Mouse (Mus musculus) activated CD4-positive, CD25-positive, alpha-beta regulatory T cell, adult 4 months (primary cell): ENCODE data around the gene 1700010I14Rik. TPM values are rescaled to one million over a fixed set of nuclear protein-coding genes. Genes with fewer than 3 reads are reported as not detected.

Experiments used
- ATAC-seq: one replicate; pipeline ENCODE4 v1.8.0; 2017
- polyA plus RNA-seq, 2 experiments: library from polyadenylated mRNA; unstranded; fragments of 100-300 nt; shearing (Covaris generic); gene quantifications; one replicate each; pipeline ENCODE4 v1.2.1; 2017

The 1700010I14Rik gene
- polyA plus RNA-seq, 2 experiments from 2014 or later = 5.5 to 6.5 TPM

- ATAC-seq = no peak
These were observed 42.0 kb downstream of the 1700010I14Rik start for GRCm38 (mm10) chr17:9030181-9030580.

DNA sequence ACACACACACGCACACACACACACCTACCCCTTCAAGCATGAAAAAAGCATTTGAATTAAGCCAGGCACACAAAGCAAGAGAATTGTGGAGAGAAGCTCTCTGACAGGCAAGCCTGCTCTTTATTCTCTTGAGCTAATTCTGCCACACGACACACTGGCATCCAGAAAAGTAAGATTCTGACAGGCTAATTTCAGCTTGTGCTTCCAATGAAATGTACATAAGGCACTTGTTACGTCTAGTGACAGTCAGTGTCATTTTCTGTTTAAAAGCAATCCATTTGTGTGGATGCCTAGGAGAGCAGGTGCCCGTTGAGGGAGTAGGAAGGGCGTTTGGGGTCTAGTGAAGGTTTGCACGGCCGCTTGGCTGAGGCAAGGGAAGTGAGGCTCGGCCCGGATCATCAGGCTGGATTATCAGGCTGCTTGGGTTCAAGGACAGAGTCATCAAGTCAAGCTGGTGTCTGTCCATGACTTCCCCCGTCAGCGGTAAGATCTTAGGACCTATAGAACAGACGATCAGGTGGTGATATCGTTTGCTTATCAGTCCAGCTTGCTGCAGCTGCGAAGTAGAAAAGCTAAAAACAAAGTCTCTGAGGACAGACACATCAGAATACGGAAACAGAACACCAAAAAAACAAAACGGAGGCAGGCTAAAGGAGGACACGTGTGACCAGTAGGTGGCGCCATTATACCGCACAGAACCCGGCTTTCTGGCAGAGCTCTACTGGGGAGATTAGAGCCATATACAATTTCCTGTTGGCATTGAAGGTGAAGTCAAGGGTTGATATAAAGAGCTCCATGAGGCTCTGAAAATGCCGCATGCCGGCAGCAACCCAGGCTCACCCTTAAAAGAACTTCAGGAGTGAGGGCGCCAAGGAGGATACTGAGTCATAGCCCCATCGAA is 43.4 kb downstream of the 1700010I14Rik start:
- peak; percentile 80 for ATAC-seq

DNA sequence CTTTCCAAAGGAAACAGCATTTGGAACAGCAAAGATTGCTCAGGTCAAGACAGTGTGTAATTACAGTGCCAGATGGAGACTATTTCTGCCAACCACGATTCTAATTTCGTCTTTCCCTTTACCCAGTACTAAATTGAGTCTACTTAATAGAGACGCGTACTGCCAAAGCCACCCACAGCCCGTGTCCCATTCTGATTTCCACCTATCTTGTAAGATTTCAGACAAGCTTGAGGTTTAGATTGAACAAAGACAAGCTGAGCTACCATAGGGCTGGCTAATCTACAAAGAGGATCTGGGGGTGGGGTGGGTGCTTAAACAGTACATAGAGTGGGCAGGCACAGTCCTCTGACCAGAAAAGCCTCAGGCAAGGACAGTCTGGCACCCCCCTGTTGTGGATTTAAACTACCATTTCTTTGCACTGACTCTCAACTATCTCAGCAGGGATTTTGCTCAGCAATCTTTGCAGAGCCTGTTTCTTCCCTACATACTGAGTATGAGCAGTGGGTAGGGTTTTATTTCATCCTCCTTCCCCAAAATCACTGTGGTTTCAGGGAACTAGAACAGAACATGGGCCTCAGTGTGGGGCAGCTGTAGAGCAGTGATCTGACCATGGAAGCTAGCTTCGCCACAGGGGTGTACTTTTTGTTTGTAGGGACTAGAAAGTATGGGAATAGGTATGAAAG is 44.4 kb downstream of the 1700010I14Rik start:
- no peak for ATAC-seq

DNA sequence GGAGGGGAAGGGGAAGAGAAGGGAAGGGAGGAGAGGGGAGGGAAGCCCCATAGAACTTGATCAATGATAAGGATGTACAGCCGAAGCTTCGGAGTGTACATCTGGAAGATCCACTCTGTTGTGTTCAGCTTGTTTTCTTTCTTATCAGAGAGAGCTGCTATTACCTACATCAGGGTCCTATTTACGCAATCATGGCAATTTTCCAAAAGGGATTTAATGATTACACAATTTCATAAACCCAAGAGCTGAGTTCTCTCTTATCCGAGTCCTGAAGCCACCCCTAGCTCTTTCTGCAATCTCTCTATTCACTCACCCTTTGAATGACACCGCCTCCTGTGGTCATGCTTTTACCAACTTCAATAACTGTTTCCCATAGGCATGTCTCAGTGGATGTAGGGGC is 45.4 kb downstream of the 1700010I14Rik start:
- ATAC-seq = no peak

GRCm38 (mm10) chr17:9035561-9036348 is 47.6 kb downstream of the 1700010I14Rik start:
- no peak for ATAC-seq

DNA sequence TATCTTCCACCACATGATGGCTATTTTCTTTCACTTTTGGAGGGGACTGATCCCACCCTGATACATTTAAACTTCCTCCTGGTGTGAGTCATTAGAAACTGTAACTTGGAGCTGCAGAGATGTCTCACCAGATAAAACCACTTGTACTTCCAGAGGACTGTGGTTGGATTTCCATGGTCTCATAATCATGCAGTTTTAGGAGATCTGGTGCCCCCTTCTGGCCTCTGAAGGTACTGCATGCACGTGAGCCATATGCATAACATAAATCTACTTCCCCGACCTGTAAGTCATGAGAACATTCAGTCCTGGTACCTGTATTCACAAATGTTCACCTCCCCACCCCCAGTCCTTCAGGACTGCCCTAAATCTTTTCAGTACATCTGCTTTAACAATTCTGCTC is 54.6 kb downstream of the 1700010I14Rik start:
- no peak for ATAC-seq

GRCm38 (mm10) chr17:9052441-9052980 is 64.4 kb downstream of the 1700010I14Rik start:
- ATAC-seq = no peak

DNA sequence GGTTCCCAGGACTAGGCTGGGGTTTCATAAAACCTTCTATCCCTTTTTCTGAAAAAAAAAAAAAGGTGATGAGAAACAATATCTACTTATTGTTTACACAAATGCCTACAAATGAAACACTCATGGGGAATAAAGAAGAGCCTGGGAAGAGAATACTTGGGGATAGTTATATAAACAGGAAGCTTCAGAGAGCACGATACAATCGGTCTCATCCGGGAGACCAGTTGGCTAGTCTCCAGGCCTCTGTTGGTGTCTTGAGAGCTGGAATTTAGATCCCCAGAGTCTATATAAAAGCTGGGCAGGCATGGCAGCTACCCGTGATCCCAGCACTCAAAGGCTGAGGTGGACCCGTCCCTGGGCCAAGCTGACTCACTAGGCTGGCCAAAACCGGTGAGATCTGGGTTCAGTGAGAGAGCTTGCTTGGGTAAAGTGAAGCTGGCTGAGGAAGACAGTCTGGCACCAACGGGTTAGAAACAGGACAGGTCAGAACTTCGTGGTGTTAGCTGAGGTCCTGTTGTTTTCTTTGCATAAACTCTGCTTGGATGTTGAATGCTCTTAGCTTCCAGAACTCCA is 71.3 kb downstream of the 1700010I14Rik start:
- no peak for ATAC-seq
